Mouse (Mus musculus): ENCODE results near the gene Slc13a4. TPM values are rescaled to one million over a fixed set of nuclear protein-coding genes. Genes with fewer than 3 reads are reported as not detected.

Slc13a4 gene
- total RNA-seq, 2 experiments from 2014 or later: 0.18 to 0.27 TPM

DNA sequence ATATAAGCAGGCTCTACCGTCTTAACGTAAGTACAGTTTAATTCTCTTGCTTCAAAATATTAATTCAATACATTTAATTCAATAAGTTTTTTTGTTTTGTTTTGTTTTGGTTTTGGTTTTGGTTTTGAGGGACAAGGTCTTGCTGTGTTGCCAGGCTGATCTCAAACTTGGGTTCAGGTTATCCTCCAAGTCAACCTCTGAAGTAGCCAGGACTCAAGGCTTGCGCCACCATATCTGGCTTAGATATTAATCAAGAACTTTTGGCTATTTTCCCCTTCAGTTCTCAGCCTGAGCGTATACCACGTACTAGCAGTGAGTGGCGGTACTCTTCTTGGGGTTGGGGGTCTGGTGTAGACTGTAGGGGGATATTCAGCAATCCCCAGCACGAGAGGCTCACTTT is 5.3 kb downstream of the Slc13a4 start:
- DNase-seq: no peak

DNA sequence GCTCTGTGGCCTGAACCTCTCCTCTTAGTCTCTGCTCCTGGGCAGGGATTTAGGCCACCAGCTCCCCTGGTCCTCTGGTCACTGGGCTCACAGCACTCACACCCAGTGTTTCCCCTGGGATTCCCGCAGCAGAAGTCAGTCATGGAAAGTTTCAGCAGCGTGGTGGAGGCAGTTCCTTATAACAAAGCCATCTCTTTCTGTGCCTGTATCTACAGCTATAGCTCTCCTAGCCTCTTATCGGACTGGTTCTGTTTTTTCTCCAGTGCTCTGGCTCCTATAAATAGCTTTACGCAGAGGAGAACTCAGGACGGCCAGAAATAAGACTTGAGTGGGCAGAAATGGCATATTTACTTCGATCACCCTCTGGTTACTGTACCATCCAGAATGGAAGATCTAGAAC is 9.6 kb downstream of the Slc13a4 start:
- no peak for DNase-seq

DNA sequence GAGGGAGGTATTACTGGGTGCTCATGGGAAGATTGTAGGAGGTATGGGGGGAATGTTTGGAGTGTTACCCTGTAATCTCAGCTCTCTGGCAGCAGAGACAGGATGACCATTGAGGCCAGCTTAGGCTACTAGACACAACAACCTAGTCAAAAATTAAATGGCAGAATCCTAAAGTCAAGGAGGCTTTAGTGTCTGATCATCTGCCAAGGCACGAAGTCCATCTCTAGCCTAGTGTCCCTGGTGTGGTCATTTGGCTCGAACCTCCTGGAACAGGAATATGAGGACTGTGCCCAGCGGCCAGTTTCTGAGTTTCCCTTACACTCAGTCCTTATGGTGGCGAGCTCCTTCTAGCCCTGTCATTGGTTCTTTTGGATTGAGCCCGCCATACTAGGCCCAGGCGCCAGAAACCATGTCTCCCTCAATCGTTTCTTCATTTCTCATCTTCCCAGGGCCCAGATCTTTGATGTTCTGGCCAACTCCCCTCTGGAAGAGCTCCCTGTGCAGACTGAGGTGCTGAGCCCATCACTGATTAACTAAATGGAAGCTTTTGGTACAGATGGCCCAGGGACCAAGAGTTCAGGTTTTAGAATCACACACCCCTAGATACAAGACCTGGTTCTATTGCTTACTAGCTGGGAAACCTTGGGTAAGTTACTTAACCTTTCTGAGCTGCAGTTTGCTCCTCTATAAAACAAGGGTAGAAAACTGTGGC is 10.3 kb downstream of the Slc13a4 start:
- no peak for DNase-seq

DNA sequence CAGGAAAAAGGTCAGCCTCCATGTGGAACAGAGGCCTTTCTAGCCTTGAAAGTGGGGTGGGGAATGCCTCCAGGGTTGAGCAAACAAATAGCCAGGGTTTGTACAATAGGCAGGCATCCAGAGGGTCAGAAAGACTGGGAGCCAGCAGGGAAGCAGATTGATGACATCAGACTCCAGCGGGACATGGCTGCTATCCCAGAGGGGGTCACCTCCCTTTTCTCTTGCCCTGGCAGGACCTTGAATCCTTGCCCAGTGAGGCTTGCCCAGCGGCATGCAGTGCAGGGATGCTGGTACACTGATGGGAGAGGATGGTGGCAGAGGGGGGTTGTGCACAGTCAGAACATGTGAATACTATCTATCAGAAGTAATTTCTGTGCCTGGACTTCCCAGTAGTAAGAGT is 10.9 kb downstream of the Slc13a4 start:
- peak; percentile 33 for DNase-seq

DNA sequence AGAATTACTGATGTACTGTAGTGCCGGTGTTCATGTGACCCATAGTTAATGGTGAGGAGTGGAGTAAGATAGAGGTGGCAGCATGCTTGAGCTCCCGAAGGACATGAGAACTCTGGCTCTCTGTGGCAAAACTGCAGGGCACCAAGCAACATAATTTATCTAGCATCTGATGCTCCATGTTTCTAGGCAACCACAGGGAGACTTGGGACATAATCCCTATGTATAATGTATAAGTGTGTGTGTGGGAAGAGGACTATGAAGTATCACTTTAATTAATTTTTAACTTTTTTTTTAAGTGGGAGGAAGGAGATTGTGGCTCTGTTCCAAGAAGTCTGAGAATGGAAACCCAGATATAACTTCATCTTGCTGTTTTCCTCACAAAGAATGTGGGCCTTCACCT is 13.0 kb downstream of the Slc13a4 start:
- DNase-seq: no peak

DNA sequence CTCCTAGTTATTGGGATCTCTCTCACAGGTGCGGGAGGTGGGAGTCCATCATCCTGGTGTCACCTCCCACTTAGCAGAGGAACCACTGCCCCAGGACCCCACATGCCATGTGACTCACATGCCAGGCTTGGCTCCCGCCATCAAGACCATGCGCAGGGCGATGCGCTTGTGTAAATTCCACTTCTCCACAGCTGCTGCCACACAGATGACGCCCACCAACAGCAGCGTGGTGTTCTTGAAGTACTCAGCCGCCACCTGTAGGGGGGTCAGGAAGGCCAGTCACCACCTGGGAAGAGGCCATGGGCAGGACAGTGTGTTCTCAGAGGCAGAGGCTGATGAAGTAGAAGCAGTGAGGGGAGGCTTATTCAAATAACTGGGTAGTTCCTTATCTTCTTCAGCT is 18.3 kb downstream of the Slc13a4 start:
- DNase-seq: no peak

- DNase-seq: no peak
Observed at GRCm38 (mm10) chr6:35288920-35289319, 19.0 kb downstream of the Slc13a4 start.

DNA sequence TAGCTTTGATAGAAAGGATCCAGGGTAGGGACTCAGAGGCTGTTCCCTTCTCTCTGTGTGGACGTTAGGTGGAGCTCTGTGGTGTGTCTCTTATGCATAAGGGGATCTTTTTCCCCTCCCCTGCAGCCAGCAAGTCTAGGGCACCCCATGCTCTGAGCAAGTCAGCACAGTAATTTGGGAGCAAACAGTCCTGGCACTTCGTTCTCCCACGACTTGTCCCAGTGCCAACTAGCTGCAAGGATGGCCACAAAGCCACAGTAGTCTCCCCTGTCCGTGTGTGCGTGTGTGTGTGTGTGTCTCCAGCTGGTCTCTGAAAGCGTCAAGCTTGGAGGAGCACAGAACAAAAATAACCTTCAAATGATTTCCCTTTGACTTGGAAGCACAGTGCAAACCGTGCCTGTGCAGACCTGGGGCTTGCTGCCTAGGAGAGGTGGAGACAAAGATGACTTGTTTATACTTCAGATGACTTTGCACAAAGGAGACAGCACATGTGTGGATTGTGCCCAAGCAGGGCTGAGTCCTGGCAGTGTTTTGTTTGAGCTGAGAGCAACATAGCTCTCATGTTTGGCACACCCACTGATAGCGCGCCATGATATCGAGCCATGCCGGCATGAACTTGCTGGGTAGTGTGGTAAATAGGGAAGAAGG is 19.7 kb downstream of the Slc13a4 start:
- DNase-seq: peak; percentile 16

DNA sequence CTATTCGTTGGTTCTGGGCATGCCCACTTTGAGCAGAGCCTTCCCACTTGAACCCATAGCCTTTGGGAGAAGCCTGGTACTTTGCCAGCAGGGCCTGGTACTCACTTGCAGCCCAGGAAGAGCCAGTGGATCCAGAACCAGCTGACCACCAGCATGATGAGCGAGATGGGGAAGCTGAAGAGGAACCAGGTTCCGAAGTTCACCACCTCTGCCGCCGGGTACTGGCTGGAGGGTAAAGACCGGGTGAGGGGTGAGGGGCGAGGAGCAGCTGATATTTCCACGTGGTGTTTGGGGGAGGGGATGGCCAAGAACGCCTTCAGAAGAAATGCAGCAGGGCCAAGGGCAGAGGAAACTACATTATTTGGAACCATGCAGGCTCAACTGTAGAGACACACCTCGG is 28.6 kb downstream of the Slc13a4 start:
- no peak for DNase-seq

- DNase-seq: no peak
Observed at GRCm38 (mm10) chr6:35277903-35278587, 29.9 kb downstream of the Slc13a4 start.

- no peak for DNase-seq
Observed at GRCm38 (mm10) chr6:35273391-35274082, 34.4 kb downstream of the Slc13a4 start.

GRCm38 (mm10) chr6:35271868-35272765 is 35.8 kb downstream of the Slc13a4 start:
- DNase-seq: no peak

GRCm38 (mm10) chr6:35271094-35271855 is 36.7 kb downstream of the Slc13a4 start:
- DNase-seq: no peak

GRCm38 (mm10) chr6:35269643-35270042 is 38.3 kb downstream of the Slc13a4 start:
- no peak for DNase-seq

GRCm38 (mm10) chr6:35268711-35269110 is 39.2 kb downstream of the Slc13a4 start:
- no peak for DNase-seq

DNA sequence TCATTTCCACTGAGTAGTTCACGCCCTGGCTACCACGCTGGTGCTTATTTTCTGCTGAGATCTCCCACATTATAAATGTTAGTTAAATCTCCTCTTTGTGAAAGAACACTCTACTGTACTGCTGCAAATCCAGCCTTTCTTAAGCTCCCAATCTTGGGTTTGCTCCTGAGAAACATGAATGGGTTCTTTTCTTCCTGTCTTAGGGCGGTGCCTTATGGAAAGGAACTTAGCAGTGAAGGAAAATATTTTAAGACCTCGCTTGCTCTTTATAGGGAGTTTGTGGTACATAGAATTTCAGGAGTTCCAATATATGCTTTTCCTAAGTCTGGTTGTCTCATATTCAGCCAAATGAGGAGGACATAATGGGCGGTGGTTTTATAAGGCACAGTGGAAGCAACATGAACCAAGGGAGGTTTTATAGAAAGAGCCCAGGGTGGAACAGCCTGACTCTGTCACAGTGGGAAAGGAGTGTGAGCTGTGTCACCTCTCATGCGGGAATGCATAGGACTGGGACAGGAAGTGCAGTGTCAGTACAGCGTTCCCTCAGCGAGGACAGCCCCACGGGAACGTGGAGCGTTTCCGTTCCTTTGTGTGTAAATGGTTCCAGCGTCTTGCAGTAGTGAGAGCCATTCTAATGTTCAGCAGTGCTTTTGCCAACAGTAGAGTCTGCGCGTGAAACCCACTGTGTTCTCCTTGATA is 42.2 kb downstream of the Slc13a4 start:
- no peak for DNase-seq

DNA sequence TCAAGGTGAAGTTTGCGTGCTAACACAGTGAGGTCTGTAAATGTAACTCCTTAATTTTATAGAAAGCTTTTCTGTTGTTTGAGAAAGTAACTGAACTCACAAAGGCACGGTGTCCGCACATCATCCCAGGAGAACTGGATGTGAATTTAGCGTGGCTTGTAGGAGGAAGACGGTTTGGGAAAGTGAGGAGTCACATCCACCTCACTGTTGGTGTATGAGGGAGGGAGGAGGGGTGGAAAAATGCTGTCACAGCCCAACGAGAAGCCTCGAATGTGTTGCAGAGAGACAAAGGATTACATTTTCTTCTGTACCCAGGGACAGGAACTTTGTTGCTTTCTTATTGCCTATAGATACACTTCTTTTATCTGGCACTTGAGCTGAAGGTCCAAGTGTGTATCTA is 47.4 kb downstream of the Slc13a4 start:
- DNase-seq: no peak

- peak; percentile 27 for DNase-seq
Observed at GRCm38 (mm10) chr6:35259526-35259925, 48.4 kb downstream of the Slc13a4 start.

GRCm38 (mm10) chr6:35258922-35259321 is 49.0 kb downstream of the Slc13a4 start:
- DNase-seq: no peak

- no peak for DNase-seq
Observed at GRCm38 (mm10) chr6:35257626-35258190, 50.2 kb downstream of the Slc13a4 start.
